Mouse (Mus musculus) kidney, postnatal 0 days (tissue): ENCODE results near the gene Gmppa. TPM values are rescaled to one million over a fixed set of nuclear protein-coding genes. Genes with fewer than 3 reads are reported as not detected.

Experiments used
- ATAC-seq: fragments of 200-750 bp; cut with Nextera tagmentation; replicated peaks from 2 replicates; pipeline ENCODE4 v1.8.0; 2017; ENCODE audit warnings: low read depth, moderate number of reproducible peaks, moderate TSS enrichment, moderate library complexity; ENCODE audit not compliant: low FRiP score
- DNase-seq: peaks from one replicate; pipeline ENCODE4 v3.0.0-alpha.2; 2016; ENCODE audit warnings: low spot score
- H3K27ac ChIP-seq: fragments of 300-500 bp; sonication (generic); 2 replicates; pipeline ENCODE4 v1.5.1; 2014; ENCODE audit warnings: mild to moderate bottlenecking
- H3K27me3 ChIP-seq: fragments of 300-500 bp; sonication (generic); 2 replicates; pipeline ENCODE4 v1.6.1; 2014; ENCODE audit warnings: low read length, mixed read lengths; ENCODE audit not compliant: insufficient read depth
- H3K36me3 ChIP-seq: fragments of 300-500 bp; sonication (generic); 2 replicates; pipeline ENCODE4 v1.6.1; 2014; ENCODE audit warnings: low read length, mixed read lengths; ENCODE audit not compliant: insufficient read depth
- H3K4me1 ChIP-seq: fragments of 300-500 bp; sonication (generic); replicated peaks from 2 replicates; pipeline ENCODE4 v1.6.1; 2014; ENCODE audit warnings: antibody characterized with exemption, low read length, mixed read lengths; ENCODE audit not compliant: insufficient read depth
- H3K4me2 ChIP-seq: fragments of 300-500 bp; sonication (generic); 2 replicates; pipeline ENCODE4 v1.6.1; 2014; ENCODE audit warnings: mild to moderate bottlenecking, low read length, moderate library complexity, mixed read lengths
- H3K4me3 ChIP-seq: fragments of 300-500 bp; sonication (generic); replicated peaks from 2 replicates; pipeline ENCODE4 v1.5.1; 2014; ENCODE audit warnings: low read depth, low read length
- H3K9ac ChIP-seq: fragments of 300-500 bp; sonication (generic); 2 replicates; pipeline ENCODE4 v1.6.1; 2014; ENCODE audit warnings: low read depth, low read length
- H3K9me3 ChIP-seq: fragments of 300-500 bp; sonication (generic); replicated peaks from 2 replicates; pipeline ENCODE4 v1.6.1; 2016; ENCODE audit warnings: low read length, inconsistent platforms, mixed read lengths
- CTCF ChIP-seq: IDR thresholded peaks from 2 replicates; pipeline ENCODE4 v1.5.1; 2016; ENCODE audit warnings: antibody characterized with exemption, low read depth, mild to moderate bottlenecking, moderate library complexity
- WGBS: fragments of 180-500 bp; shearing (Covaris S2); extraction: QIAGEN DNeasy Blood & Tissue Kit; methylation state at CpG from one replicate; pipeline ENCODE4 v1.1.7; 2014; 5-methylcytosine and 5-hydroxymethylcytosine counted together
- polyA plus RNA-seq: library from polyadenylated mRNA; unstranded; fragments of >200 nt; fragmentation: Nextera tagmentation; extraction: Ambion mirVana; gene quantifications from 2 replicates; pipeline ENCODE4 v1.2.1, GENCODE M21; 2015

The Gmppa gene
- polyA plus RNA-seq, 1 experiment from 2014 or later = 72.5 TPM

GRCm38 (mm10) chr1:75406173-75406572 is 29.6 kb upstream of the Gmppa start:
- no peak for TF ChIP-seq CTCF
- Histone ChIP-seq H3K36me3 (peaks cover 28% of the 10 kb centered on the region; the same call in 1 of the 2 replicates), H3K9ac (no peak overlapping the region), H3K4me2 (no peak overlapping the region), H3K4me1 (no peaks in the 10 kb centered on the region), H3K4me3 (no peak overlapping the region), H3K27me3 (no peaks in the 10 kb centered on the region), H3K27ac (no peak overlapping the region), H3K9me3 (no peaks in the 10 kb centered on the region)
- WGBS = 92% methylated on average over 15 of the region's 15 CpGs
- DNase-seq (no peak), ATAC-seq (no peak)

- ATAC-seq = no peak
- TF ChIP-seq CTCF = no peak
- Histone ChIP-seq H3K4me3 (no peak overlapping the region), H3K9ac (no peak overlapping the region), H3K27ac (no peak overlapping the region), H3K9me3 (no peaks in the 10 kb centered on the region), H3K36me3 (peaks cover 28% of the 10 kb centered on the region; the same call in 1 of the 2 replicates), H3K27me3 (no peaks in the 10 kb centered on the region), H3K4me1 (no peaks in the 10 kb centered on the region), H3K4me2 (no peak overlapping the region)
- DNase-seq = no peak
- WGBS = 90% methylated on average over 9 of the region's 9 CpGs
These were observed 28.7 kb upstream of the Gmppa start for GRCm38 (mm10) chr1:75407056-75407455.

DNA sequence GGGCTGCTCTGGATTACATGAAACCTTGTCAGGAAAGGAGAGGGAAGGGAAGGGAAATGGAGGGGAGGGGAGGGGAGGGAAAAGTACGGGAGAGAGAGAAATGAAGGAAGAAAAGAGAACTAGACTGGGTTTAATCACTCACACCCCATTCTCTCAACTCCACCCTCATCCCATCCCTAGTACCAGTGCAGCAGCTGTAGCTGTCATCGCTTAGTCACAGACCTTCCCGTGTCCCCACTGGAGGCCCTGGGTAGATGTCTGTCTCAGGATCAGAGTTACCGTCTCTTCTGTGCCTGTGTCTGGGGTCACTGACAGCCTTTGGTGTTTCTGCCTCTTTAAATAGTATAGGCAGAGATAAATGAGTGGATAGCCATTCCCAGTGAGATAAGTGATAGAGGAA is 27.5 kb upstream of the Gmppa start:
- 75% methylated on average over 4 of the region's 4 CpGs for WGBS
- peaks cover 24% of the 10 kb centered on the region; the same call in 1 of the 2 replicates for H3K36me3 ChIP-seq
- H3K27me3 ChIP-seq = no peaks in the 10 kb centered on the region
- no peak overlapping the region for H3K4me2 ChIP-seq
- no peak for TF ChIP-seq CTCF
- no peak overlapping the region for H3K4me3 ChIP-seq
- H3K4me1 ChIP-seq = no peaks in the 10 kb centered on the region
- DNase-seq = no peak
- no peak for ATAC-seq
- no peaks in the 10 kb centered on the region for H3K9me3 ChIP-seq
- no peak overlapping the region for H3K27ac ChIP-seq
- no peak overlapping the region for H3K9ac ChIP-seq

DNA sequence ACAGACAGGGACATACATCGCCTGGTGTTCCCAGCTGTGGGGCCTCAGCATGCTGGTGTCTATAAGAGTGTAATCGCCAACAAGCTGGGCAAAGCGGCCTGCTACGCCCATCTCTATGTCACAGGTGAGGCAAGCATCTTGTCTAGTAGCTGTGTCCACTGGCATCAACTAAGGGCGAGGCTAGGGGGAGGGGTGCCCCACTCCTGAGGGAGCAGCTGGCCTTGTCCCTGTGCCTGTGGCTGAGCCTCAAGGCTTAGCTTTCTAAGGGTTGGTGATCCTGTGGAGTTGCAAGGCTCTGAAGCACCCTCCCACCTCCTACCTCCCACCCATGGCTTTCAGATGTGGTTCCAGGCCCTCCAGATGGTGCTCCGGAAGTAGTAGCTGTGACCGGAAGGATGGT is 25.8 kb upstream of the Gmppa start:
- no peak for TF ChIP-seq CTCF
- no peak overlapping the region for H3K9ac ChIP-seq
- H3K4me1 ChIP-seq = no peaks in the 10 kb centered on the region
- no peak overlapping the region for H3K27ac ChIP-seq
- peaks cover 23% of the 10 kb centered on the region for H3K36me3 ChIP-seq
- no peak overlapping the region for H3K4me3 ChIP-seq
- no peaks in the 10 kb centered on the region for H3K27me3 ChIP-seq
- 86% methylated on average over 7 of the region's 7 CpGs for WGBS
- no peaks in the 10 kb centered on the region for H3K9me3 ChIP-seq
- DNase-seq (no peak), ATAC-seq (no peak)
- H3K4me2 ChIP-seq = no peak overlapping the region

- no peak overlapping the region for H3K4me3 ChIP-seq
- no peak overlapping the region for H3K4me2 ChIP-seq
- H3K27me3 ChIP-seq = no peaks in the 10 kb centered on the region
- H3K9me3 ChIP-seq = no peaks in the 10 kb centered on the region
- peaks cover 21% of the 10 kb centered on the region for H3K36me3 ChIP-seq
- no peak for TF ChIP-seq CTCF
- WGBS = 88% methylated on average over 3 of the region's 3 CpGs
- ATAC-seq (no peak), DNase-seq (no peak)
- no peak overlapping the region for H3K27ac ChIP-seq
- H3K4me1 ChIP-seq = no peaks in the 10 kb centered on the region
- no peak overlapping the region for H3K9ac ChIP-seq
These were observed 23.5 kb upstream of the Gmppa start for GRCm38 (mm10) chr1:75412196-75412595.

GRCm38 (mm10) chr1:75413749-75414148 is 22.0 kb upstream of the Gmppa start:
- no peaks in the 10 kb centered on the region for H3K4me1 ChIP-seq
- no peak overlapping the region for H3K4me2 ChIP-seq
- 71% methylated on average over 3 of the region's 3 CpGs for WGBS
- H3K27ac ChIP-seq = no peak overlapping the region
- no peaks in the 10 kb centered on the region for H3K9me3 ChIP-seq
- peak; percentile 64 for TF ChIP-seq CTCF
- no peak overlapping the region for H3K9ac ChIP-seq
- no peak overlapping the region for H3K4me3 ChIP-seq
- peak; percentile 34 for DNase-seq
- peaks cover 17% of the 10 kb centered on the region for H3K36me3 ChIP-seq
- no peaks in the 10 kb centered on the region for H3K27me3 ChIP-seq
- ATAC-seq = no peak

- Histone ChIP-seq H3K27me3 (peaks cover 22% of the 10 kb centered on the region), H3K4me1 (peaks cover 16% of the 10 kb centered on the region), H3K4me3 (peak overlapping the region; percentile 30), H3K4me2 (0 out of 2 replicates have a peak overlapping the region, but pooled peaks have one; percentile 57), H3K27ac (no peak overlapping the region), H3K9ac (no peak overlapping the region), H3K9me3 (no peaks in the 10 kb centered on the region), H3K36me3 (no peaks in the 10 kb centered on the region)
- ATAC-seq = no peak; the same call in 1 of the 2 replicates
- 31% methylated on average over 20 of the region's 20 CpGs for WGBS
- no peak for TF ChIP-seq CTCF
- no peak for DNase-seq
These were observed 13.9 kb upstream of the Gmppa start for GRCm38 (mm10) chr1:75421794-75422193.
